Mouse (Mus musculus) CH12.LX (cell line): ENCODE measurements at regions not wholly inside any gene's neighbourhood (a gene's known extent, or its start where the extent isn't known, plus 50 kb on each side); places are given as distances from the start of the nearest gene placed in this dataset.

Experiments used
- BHLHE40 ChIP-seq: IDR thresholded peaks from 2 replicates; pipeline ENCODE4 v1.6.1; 2011; ENCODE audit warnings: mild to moderate bottlenecking, low read depth, low read length, improper control_type of control experiment
- CTCF ChIP-seq, 2 experiments: IDR thresholded peaks in 1 of 2; conservative IDR thresholded peaks in 1 of 2; 2 replicates each; pipeline ENCODE4 v1.5.1; 2011 to 2012; ENCODE audit warnings: low read depth in 2 of 2, low read length in 2 of 2, improper control_type of control experiment in 1 of 2, inconsistent platforms in 1 of 2, mild to moderate bottlenecking in 1 of 2, moderate library complexity in 1 of 2
- HCFC1 ChIP-seq: IDR thresholded peaks from 2 replicates; pipeline ENCODE4 v1.6.1; 2012; ENCODE audit warnings: low read depth, mild to moderate bottlenecking, inconsistent platforms, low read length, improper control_type of control experiment
- IRF4 ChIP-seq: IDR thresholded peaks from 2 replicates; pipeline ENCODE4 v1.6.1; 2014; ENCODE audit warnings: low read depth, mild to moderate bottlenecking, inconsistent platforms, low read length, improper control_type of control experiment
- KAT2A ChIP-seq: IDR thresholded peaks from 2 replicates; pipeline ENCODE4 v1.6.1; 2012; ENCODE audit warnings: low read length, improper control_type of control experiment, inconsistent platforms; ENCODE audit not compliant: insufficient replicate concordance
- MAX ChIP-seq: IDR thresholded peaks from 2 replicates; pipeline ENCODE4 v1.6.1; 2011; ENCODE audit warnings: low read length, improper control_type of control experiment
- MAZ ChIP-seq: IDR thresholded peaks from 2 replicates; pipeline ENCODE4 v1.6.1; 2012; ENCODE audit warnings: low read depth, mild to moderate bottlenecking, inconsistent platforms, low read length, improper control_type of control experiment, moderate library complexity
- MXI1 ChIP-seq: IDR thresholded peaks from 2 replicates; pipeline ENCODE4 v1.6.1; 2011; ENCODE audit warnings: mild to moderate bottlenecking, low read depth, low read length, improper control_type of control experiment
- NRF1 ChIP-seq: IDR thresholded peaks from 2 replicates; pipeline ENCODE4 v1.6.1; 2014; ENCODE audit warnings: low read depth, mild to moderate bottlenecking, inconsistent platforms, low read length, improper control_type of control experiment, moderate library complexity
- POLR2A ChIP-seq: IDR thresholded peaks from 2 replicates; pipeline ENCODE4 v1.6.1; 2011; ENCODE audit warnings: low read depth, mild to moderate bottlenecking, improper control_type of control experiment, low read length
- SMC3 ChIP-seq: IDR thresholded peaks from 2 replicates; pipeline ENCODE4 v1.6.1; 2011; ENCODE audit warnings: low read depth, low read length, improper control_type of control experiment
- TCF12 ChIP-seq: IDR thresholded peaks from 2 replicates; pipeline ENCODE4 v1.6.1; 2014; ENCODE audit warnings: low read depth, mild to moderate bottlenecking, inconsistent platforms, low read length, improper control_type of control experiment
- USF1 ChIP-seq: IDR thresholded peaks from 2 replicates; pipeline ENCODE4 v1.6.1; 2014; ENCODE audit warnings: low read depth, mild to moderate bottlenecking, inconsistent platforms, low read length, improper control_type of control experiment
- ZC3H11A ChIP-seq: IDR thresholded peaks from 2 replicates; pipeline ENCODE4 v1.6.1; 2012; ENCODE audit warnings: low read depth, mild to moderate bottlenecking, inconsistent platforms, low read length, improper control_type of control experiment

DNA sequence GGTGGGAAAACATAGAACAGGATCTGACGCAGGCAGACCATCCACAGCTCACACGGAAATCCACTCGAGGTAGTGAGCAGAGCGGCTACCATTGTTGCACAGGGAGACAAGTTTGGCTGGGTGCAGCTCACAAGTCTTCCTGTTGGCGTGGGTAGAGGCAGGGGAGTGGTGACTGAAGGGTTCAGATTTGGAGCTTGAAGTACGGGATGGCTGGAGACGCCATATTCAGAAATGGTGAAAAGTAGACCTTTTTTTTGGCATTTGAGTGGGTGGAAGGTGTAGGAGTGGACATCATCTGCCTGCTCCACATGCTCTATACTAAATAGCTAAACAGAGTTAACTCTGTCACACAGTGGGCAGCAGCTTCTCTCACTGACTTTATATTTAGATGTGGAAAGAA, 254.3 kb downstream of the Gm19410 start:
- TF ChIP-seq SMC3 (no peak), CTCF (conservative IDR thresholded peaks at IDR 0.05 in 1 of 2, IDR thresholded peaks at IDR 0.05 in 1 of 2; ENCODE audit: low read depth in 2 of 2, low read length in 2 of 2) (no peak), BHLHE40 (no peak), KAT2A (no peak), USF1 (no peak), POLR2A (no peak), MAX (no peak), MAZ (no peak), HCFC1 (no peak), NRF1 (no peak), IRF4 (no peak), TCF12 (no peak), MXI1 (no peak), ZC3H11A (no peak)
